Mouse (Mus musculus) cerebellum, postnatal 25 days (tissue): ENCODE data around the gene Hes5.
A peak's percentile ranks its signal among the peaks of the same experiment; 100 is the strongest.

ENCODE experiments used
- DNase-seq, 2 experiments: peaks; one replicate each; pipeline ENCODE4 v3.0.0; 2021; ENCODE audit warnings: mixed read lengths in 2 of 2

Gene Hes5

GRCm38 (mm10) chr4:154967173-154967572 lies 6.5 kb downstream of the Hes5 start:
- DNase-seq: peak in 1 of 2 experiments; percentile 78

- DNase-seq: no peak
Measured at GRCm38 (mm10) chr4:154972546-154972945, 11.8 kb downstream of the Hes5 start.

GRCm38 (mm10) chr4:154974163-154974611 lies 13.5 kb downstream of the Hes5 start:
- peak; percentile 55 to 61 for DNase-seq

GRCm38 (mm10) chr4:154980110-154980509 lies 19.4 kb downstream of the Hes5 start:
- peak in 1 of 2 experiments; percentile 59 for DNase-seq

- DNase-seq: no peak
Measured at GRCm38 (mm10) chr4:154981076-154981475, 20.4 kb downstream of the Hes5 start.

- peak; percentile 77 to 79 for DNase-seq
Measured at GRCm38 (mm10) chr4:154981530-154981929, 20.8 kb downstream of the Hes5 start.

- no peak for DNase-seq
Measured at GRCm38 (mm10) chr4:154982247-154983120, 21.8 kb downstream of the Hes5 start.

- DNase-seq: peak; percentile 43 to 46
Measured at GRCm38 (mm10) chr4:154983767-154984166, 23.0 kb downstream of the Hes5 start.

GRCm38 (mm10) chr4:154985151-154985777 lies 24.5 kb downstream of the Hes5 start:
- no peak for DNase-seq

- DNase-seq: peak; percentile 67 to 84
Measured at GRCm38 (mm10) chr4:154986096-154986495, 25.4 kb downstream of the Hes5 start.

- peak in 1 of 2 experiments; percentile 56 for DNase-seq
Measured at GRCm38 (mm10) chr4:154986750-154987149, 26.0 kb downstream of the Hes5 start.

- no peak for DNase-seq
Measured at GRCm38 (mm10) chr4:154994876-154995275, 34.2 kb downstream of the Hes5 start.

- no peak for DNase-seq
Measured at GRCm38 (mm10) chr4:154996572-154997154, 35.9 kb downstream of the Hes5 start.

- DNase-seq: no peak
Measured at GRCm38 (mm10) chr4:154999379-154999778, 38.7 kb downstream of the Hes5 start.

GRCm38 (mm10) chr4:155005278-155005677 lies 44.6 kb downstream of the Hes5 start:
- no peak for DNase-seq

- peak in 1 of 2 experiments; percentile 12 for DNase-seq
Measured at GRCm38 (mm10) chr4:155006296-155006695, 45.6 kb downstream of the Hes5 start.

- peak; percentile 57 to 58 for DNase-seq
Measured at GRCm38 (mm10) chr4:155007641-155008040, 46.9 kb downstream of the Hes5 start.

- peak in 1 of 2 experiments; percentile 53 for DNase-seq
Measured at GRCm38 (mm10) chr4:155008075-155008474, 47.4 kb downstream of the Hes5 start.

GRCm38 (mm10) chr4:155009216-155009615 lies 48.5 kb downstream of the Hes5 start:
- DNase-seq: no peak

GRCm38 (mm10) chr4:155010870-155011269 lies 50.1 kb downstream of the Hes5 start:
- peak; percentile 86 to 91 for DNase-seq

GRCm38 (mm10) chr4:155011312-155012025 lies 50.7 kb downstream of the Hes5 start:
- DNase-seq: peak; percentile 71 to 75
